Mouse (Mus musculus) cerebellum, adult 2 months (tissue): ENCODE results near the gene 4930519G04Rik. TPM values are rescaled to one million over a fixed set of nuclear protein-coding genes. Genes with fewer than 3 reads are reported as not detected.

Experiments
- DNase-seq, 2 experiments: peaks; one replicate each; pipeline ENCODE4 v3.0.0; 2021
- H3K27ac ChIP-seq: fragments of 200-500 bp; 2 replicates; pipeline ENCODE4 v1.5.1; 2012; ENCODE audit warnings: low read length, control low read depth, inconsistent platforms; ENCODE audit not compliant: insufficient read depth
- H3K27me3 ChIP-seq: fragments of 200-500 bp; 2 replicates; pipeline ENCODE4 v1.6.1; 2012; ENCODE audit warnings: inconsistent platforms, mild to moderate bottlenecking, low read length, moderate library complexity; ENCODE audit not compliant: control insufficient read depth, insufficient read depth
- H3K4me1 ChIP-seq: fragments of 200-500 bp; 2 replicates; pipeline ENCODE4 v1.6.1; 2011; ENCODE audit warnings: low read length; ENCODE audit not compliant: control insufficient read depth, insufficient read depth
- H3K4me3 ChIP-seq: fragments of 200-500 bp; replicated peaks from 2 replicates; pipeline ENCODE3; 2011; ENCODE audit warnings: mild to moderate bottlenecking, low read depth, low read length, control low read depth; ENCODE audit not compliant: insufficient read depth
- CTCF ChIP-seq: fragments of 200-500 bp; IDR thresholded peaks from 2 replicates; pipeline ENCODE4 v1.5.1; 2011; ENCODE audit warnings: low read depth, mild to moderate bottlenecking, control low read depth, low read length, moderate library complexity, borderline replicate concordance; ENCODE audit not compliant: insufficient read depth
- POLR2A ChIP-seq: fragments of 200-500 bp; IDR thresholded peaks from 2 replicates; pipeline ENCODE4 v1.6.1; 2011; ENCODE audit warnings: low read length, control low read depth, borderline replicate concordance; ENCODE audit not compliant: insufficient read depth
- WGBS: fragments of 180-500 bp; shearing (Covaris S2); methylation state at CpG from one replicate; pipeline ENCODE4 v1.1.7; 2018; 5-methylcytosine and 5-hydroxymethylcytosine counted together
- polyA plus RNA-seq: library from polyadenylated mRNA; depleted of rRNA; stranded (reverse); fragments of >200 nt; gene quantifications from 2 replicates; pipeline ENCODE4 v1.2.3, GENCODE M21; 2012; rRNA removed

Gene 4930519G04Rik
- polyA plus RNA-seq, 1 experiment, result not detected

- H3K27me3 ChIP-seq, result no peaks in the 10 kb centered on the region
- peak in 1 of 2 experiments; percentile 24 for DNase-seq
- peak within 1 kb of the TSS; percentile 14 for H3K4me3 ChIP-seq
- H3K27ac ChIP-seq, result no peak within 1 kb of the TSS
- peaks cover 4% of the 10 kb centered on the region; the same call in 1 of the 2 replicates for H3K4me1 ChIP-seq
- TF ChIP-seq POLR2A (no peak), CTCF (no peak)
- 19% methylated on average over 15 of the region's 15 CpGs for WGBS
Measured at GRCm38 (mm10) chr5:114922998-114923473, 69.6 kb downstream of the 4930519G04Rik start, which contains the start of gene Oasl1. Gene Oasl1 (plus strand): TSS chr5:114923240.

DNA sequence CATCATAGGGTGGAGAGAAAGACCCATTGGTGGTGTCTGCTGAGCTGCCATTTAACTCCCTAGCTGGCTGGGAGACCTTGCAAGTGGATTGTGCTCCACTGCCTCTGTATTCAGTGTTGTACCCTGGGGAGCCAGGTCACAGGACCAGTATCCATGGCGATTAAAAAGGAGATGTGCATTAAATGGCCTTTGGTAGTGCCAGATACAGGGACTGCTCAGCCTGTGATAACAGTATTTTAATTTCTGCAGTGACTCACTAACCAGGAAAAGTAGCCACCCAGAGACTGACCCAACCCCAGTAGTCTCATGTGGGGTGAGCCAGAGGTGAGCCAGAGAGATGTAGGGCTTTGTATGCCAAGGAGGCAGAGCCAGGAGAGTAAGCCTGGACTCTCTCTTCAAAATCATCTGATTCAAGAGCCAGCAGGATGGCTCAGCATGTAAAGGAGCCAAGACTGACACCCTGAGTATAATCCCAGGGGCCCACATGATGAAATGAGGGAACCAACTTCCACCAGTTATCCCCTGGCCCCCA lies 72.8 kb downstream of the 4930519G04Rik start:
- H3K27ac ChIP-seq, result no peak overlapping the region
- TF ChIP-seq POLR2A, result no peak
- no peak for TF ChIP-seq CTCF
- no peaks in the 10 kb centered on the region for H3K27me3 ChIP-seq
- H3K4me3 ChIP-seq, result no peak overlapping the region
- DNase-seq, result no peak
- peaks cover 4% of the 10 kb centered on the region; the same call in 1 of the 2 replicates for H3K4me1 ChIP-seq
- WGBS, result 59% methylated on average over 1 of the region's 1 CpGs

- Histone ChIP-seq H3K27me3 (no peaks in the 10 kb centered on the region), H3K4me1 (peaks cover 4% of the 10 kb centered on the region; the same call in 1 of the 2 replicates), H3K4me3 (no peak overlapping the region), H3K27ac (no peak overlapping the region)
- no peak for TF ChIP-seq CTCF
- TF ChIP-seq POLR2A, result no peak
- no peak for DNase-seq
- 64% methylated on average over 9 of the region's 9 CpGs for WGBS
Measured at GRCm38 (mm10) chr5:114926753-114927152, 73.3 kb downstream of the 4930519G04Rik start.

DNA sequence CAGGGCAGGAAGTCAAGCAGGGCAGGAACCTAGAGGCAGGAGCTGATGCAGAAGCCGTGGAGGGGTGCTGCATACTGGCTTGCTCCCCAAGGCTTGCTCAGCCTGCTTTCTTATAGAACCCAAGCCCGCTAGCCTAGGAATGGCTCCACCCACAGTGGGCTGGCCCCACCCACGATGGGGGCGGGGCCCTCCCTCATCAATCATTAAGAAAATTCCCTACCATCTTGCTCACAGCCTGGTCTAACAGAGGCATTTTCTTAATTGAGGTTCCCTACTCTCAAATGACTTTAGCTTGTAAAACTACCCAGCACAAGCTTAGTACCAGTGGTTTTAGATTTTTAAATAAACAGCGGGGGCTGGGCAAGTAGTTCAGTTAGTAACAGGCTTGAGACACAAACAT lies 78.2 kb downstream of the 4930519G04Rik start:
- no peak for DNase-seq
- H3K27me3 ChIP-seq, result no peaks in the 10 kb centered on the region
- no peak for TF ChIP-seq CTCF
- no peak for TF ChIP-seq POLR2A
- H3K4me3 ChIP-seq, result no peak overlapping the region
- no peak overlapping the region for H3K27ac ChIP-seq
- H3K4me1 ChIP-seq, result no peaks in the 10 kb centered on the region
- 64% methylated on average over 5 of the region's 5 CpGs for WGBS

DNA sequence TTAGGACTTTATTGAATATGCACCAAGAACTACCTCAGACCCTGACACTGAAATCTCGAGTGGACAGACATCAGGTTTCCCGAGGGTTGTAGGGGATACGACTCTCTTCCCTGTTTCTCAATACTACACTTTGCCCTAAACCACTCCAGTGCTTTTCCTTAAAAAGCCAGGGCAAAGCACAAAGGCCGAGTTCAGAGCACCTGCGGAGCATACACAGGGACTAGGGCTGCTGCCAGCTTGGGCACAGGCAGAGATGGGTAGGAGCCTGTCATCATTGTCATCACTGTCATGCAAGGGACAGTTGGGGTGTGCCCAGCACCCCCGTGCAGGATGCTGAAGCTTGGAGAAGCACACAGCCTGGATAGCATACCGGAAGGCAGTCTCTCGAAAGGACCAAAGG lies 79.7 kb downstream of the 4930519G04Rik start:
- 73% methylated on average over 8 of the region's 8 CpGs for WGBS
- no peaks in the 10 kb centered on the region for H3K27me3 ChIP-seq
- TF ChIP-seq CTCF (no peak), POLR2A (no peak)
- H3K4me3 ChIP-seq, result no peak overlapping the region
- no peak overlapping the region for H3K27ac ChIP-seq
- no peak for DNase-seq
- H3K4me1 ChIP-seq, result no peaks in the 10 kb centered on the region

Other genes starting within 250 kb of the 4930519G04Rik start
- gene Trpv4, start 195.2 kb upstream of the 4930519G04Rik start, polyA plus RNA-seq, result 3.0 and 5.5 TPM in 2 replicates
- gene Gltp, start 162.7 kb upstream of the 4930519G04Rik start, polyA plus RNA-seq, result 79.3 and 87.5 TPM in 2 replicates
- gene Tchp, start 145.9 kb upstream of the 4930519G04Rik start, polyA plus RNA-seq, result 33.9 and 35.5 TPM in 2 replicates
- gene Ankrd13a, start 79.0 kb upstream of the 4930519G04Rik start, polyA plus RNA-seq, result 61.6 and 62.1 TPM in 2 replicates
- gene Git2, start 78.1 kb upstream of the 4930519G04Rik start, polyA plus RNA-seq, result 96.5 and 107 TPM in 2 replicates
- gene 1500011B03Rik, start 30.2 kb upstream of the 4930519G04Rik start, polyA plus RNA-seq, result 227 and 230 TPM in 2 replicates
- gene Gm9936, start 5.0 kb downstream of the 4930519G04Rik start, polyA plus RNA-seq, result 0.16 TPM in 2 replicates
- 5.3 and 6.9 TPM in 2 replicates for gene Oasl2, start 43.3 kb downstream of the 4930519G04Rik start, polyA plus RNA-seq
- gene Oasl1, start 69.6 kb downstream of the 4930519G04Rik start, polyA plus RNA-seq, result 0.36 and 0.46 TPM in 2 replicates
- gene 2210016L21Rik, start 88.5 kb downstream of the 4930519G04Rik start, polyA plus RNA-seq, result 137 and 141 TPM in 2 replicates
- 0.05 TPM in 1 of 2 replicates, not detected in the other for gene Hnf1a, start 117.4 kb downstream of the 4930519G04Rik start, polyA plus RNA-seq
- 64.2 and 65.0 TPM in 2 replicates for gene Sppl3, start 157.5 kb downstream of the 4930519G04Rik start, polyA plus RNA-seq
- gene Gm10401, start 244.6 kb downstream of the 4930519G04Rik start, polyA plus RNA-seq, result not detected in 2 replicates